Mouse (Mus musculus) lung, embryonic 16.5 days (tissue): ENCODE data around the gene Ahcy. TPM values are rescaled to one million over a fixed set of nuclear protein-coding genes. Genes with fewer than 3 reads are reported as not detected.
"Not testable (repeated sequence)": the region's sequence is repeated elsewhere in the genome, so short reads cannot be mapped to it uniquely, and the experiment has no call there.

Experiments
- ATAC-seq: fragments of 200-750 bp; cut with Nextera tagmentation; 2 replicates; pipeline ENCODE4 v1.8.0; 2017; ENCODE audit warnings: low read depth, mild to moderate bottlenecking, moderate library complexity
- H3K27ac ChIP-seq: fragments of 300-500 bp; sonication (generic); 2 replicates; pipeline ENCODE4 v1.5.1; 2014; ENCODE audit warnings: mild to moderate bottlenecking, control low read depth, low read length
- H3K27me3 ChIP-seq: fragments of 300-500 bp; sonication (generic); 2 replicates; pipeline ENCODE4 v1.6.1; 2014; ENCODE audit warnings: low read depth, low read length, mixed read lengths; ENCODE audit not compliant: control insufficient read depth, insufficient read depth
- H3K36me3 ChIP-seq: fragments of 300-500 bp; sonication (generic); 2 replicates; pipeline ENCODE4 v1.6.1; 2014; ENCODE audit warnings: low read length; ENCODE audit not compliant: control insufficient read depth, insufficient read depth
- H3K4me1 ChIP-seq: fragments of 300-500 bp; sonication (generic); replicated peaks from 2 replicates; pipeline ENCODE4 v1.6.1; 2014; ENCODE audit warnings: low read length, mixed read lengths; ENCODE audit not compliant: control insufficient read depth, insufficient read depth
- H3K4me2 ChIP-seq: fragments of 300-500 bp; sonication (generic); 2 replicates; pipeline ENCODE4 v1.6.1; 2014; ENCODE audit warnings: low read depth, low read length, control low read depth
- H3K4me3 ChIP-seq: fragments of 300-500 bp; sonication (generic); 2 replicates; pipeline ENCODE4 v1.5.1; 2014; ENCODE audit warnings: mild to moderate bottlenecking, low read length, control low read depth
- H3K9ac ChIP-seq: fragments of 300-500 bp; sonication (generic); 2 replicates; pipeline ENCODE4 v1.6.1; 2014; ENCODE audit warnings: low read length, control low read depth
- H3K9me3 ChIP-seq: fragments of 300-500 bp; sonication (generic); 2 replicates; pipeline ENCODE4 v1.6.1; 2016; ENCODE audit warnings: low read length; ENCODE audit not compliant: control insufficient read depth
- WGBS: fragments of 180-500 bp; shearing (Covaris S2); extraction: QIAGEN DNeasy Blood & Tissue Kit; methylation state at CpG from one replicate; pipeline ENCODE4 v1.1.7; 2014; 5-methylcytosine and 5-hydroxymethylcytosine counted together
- polyA plus RNA-seq: library from polyadenylated mRNA; unstranded; fragments of >200 nt; fragmentation: Nextera tagmentation; extraction: Ambion mirVana; gene quantifications from 2 replicates; pipeline ENCODE4 v1.2.1, GENCODE M21; 2015

Gene Ahcy
- polyA plus RNA-seq, 1 experiment from 2014 or later = 51.0 TPM

GRCm38 (mm10) chr2:155054672-155055071 lies 19.6 kb downstream of the Ahcy start:
- ATAC-seq = no peak
- WGBS = 74% methylated on average over 3 of the region's 3 CpGs
- H3K36me3 ChIP-seq = no peaks in the 10 kb centered on the region
- no peak overlapping the region for H3K4me3 ChIP-seq
- peaks cover 8% of the 10 kb centered on the region for H3K4me1 ChIP-seq
- H3K27me3 ChIP-seq = no peaks in the 10 kb centered on the region
- H3K9me3 ChIP-seq = no peaks in the 10 kb centered on the region
- no peak overlapping the region for H3K9ac ChIP-seq
- H3K4me2 ChIP-seq = no peak overlapping the region
- no peak overlapping the region for H3K27ac ChIP-seq

- not testable (repeated sequence) for H3K4me3 ChIP-seq, H3K27ac ChIP-seq, ATAC-seq, H3K27me3 ChIP-seq, H3K4me1 ChIP-seq, H3K9me3 ChIP-seq, H3K36me3 ChIP-seq, H3K9ac ChIP-seq, H3K4me2 ChIP-seq
- 88% methylated on average over 8 of the region's 8 CpGs for WGBS
Observed at GRCm38 (mm10) chr2:155053512-155053911, 20.8 kb downstream of the Ahcy start.

- no peaks in the 10 kb centered on the region for H3K27me3 ChIP-seq
- H3K4me1 ChIP-seq = peaks cover 8% of the 10 kb centered on the region
- H3K9ac ChIP-seq = no peak overlapping the region
- H3K36me3 ChIP-seq = no peaks in the 10 kb centered on the region
- no peak overlapping the region for H3K27ac ChIP-seq
- no peak overlapping the region for H3K4me2 ChIP-seq
- no peak for ATAC-seq
- H3K4me3 ChIP-seq = no peak overlapping the region
- 86% methylated on average over 2 of the region's 2 CpGs for WGBS
- no peaks in the 10 kb centered on the region for H3K9me3 ChIP-seq
Observed at GRCm38 (mm10) chr2:155052681-155053080, 21.6 kb downstream of the Ahcy start.

GRCm38 (mm10) chr2:155051622-155052351 lies 22.5 kb downstream of the Ahcy start:
- H3K9ac ChIP-seq = peak overlapping the region; percentile 74
- ATAC-seq = no peak
- peak overlapping the region; percentile 54 for H3K4me3 ChIP-seq
- no peaks in the 10 kb centered on the region for H3K9me3 ChIP-seq
- peak overlapping the region; percentile 97 for H3K4me2 ChIP-seq
- peaks cover 8% of the 10 kb centered on the region for H3K4me1 ChIP-seq
- 8% methylated on average over 9 of the region's 9 CpGs for WGBS
- H3K27me3 ChIP-seq = no peaks in the 10 kb centered on the region
- peak overlapping the region; percentile 90 for H3K27ac ChIP-seq
- no peaks in the 10 kb centered on the region for H3K36me3 ChIP-seq

GRCm38 (mm10) chr2:155050504-155051236 lies 23.6 kb downstream of the Ahcy start:
- peaks cover 8% of the 10 kb centered on the region for H3K4me1 ChIP-seq
- H3K27ac ChIP-seq = peak overlapping the region; percentile 90
- peak overlapping the region; percentile 54 for H3K4me3 ChIP-seq
- peak overlapping the region; percentile 97 for H3K4me2 ChIP-seq
- no peaks in the 10 kb centered on the region for H3K9me3 ChIP-seq
- no peaks in the 10 kb centered on the region for H3K27me3 ChIP-seq
- peak overlapping the region; percentile 74 for H3K9ac ChIP-seq
- ATAC-seq = peak; percentile 95
- WGBS = under 1% methylated on average over 45 of the region's 45 CpGs
- no peaks in the 10 kb centered on the region for H3K36me3 ChIP-seq

GRCm38 (mm10) chr2:155050108-155050503 lies 24.2 kb downstream of the Ahcy start:
- peak; percentile 17 for ATAC-seq
- H3K9me3 ChIP-seq = no peaks in the 10 kb centered on the region
- H3K4me1 ChIP-seq = peaks cover 8% of the 10 kb centered on the region
- H3K27ac ChIP-seq = peak overlapping the region; percentile 36; the same call in 1 of the 2 replicates
- H3K27me3 ChIP-seq = no peaks in the 10 kb centered on the region
- WGBS = 10% methylated on average over 5 of the region's 5 CpGs
- H3K36me3 ChIP-seq = no peaks in the 10 kb centered on the region
- peak overlapping the region; percentile 62 for H3K9ac ChIP-seq
- H3K4me3 ChIP-seq = peak overlapping the region; percentile 54
- peak overlapping the region; percentile 97 for H3K4me2 ChIP-seq

- ATAC-seq = no peak
- no peaks in the 10 kb centered on the region for H3K36me3 ChIP-seq
- no peaks in the 10 kb centered on the region for H3K27me3 ChIP-seq
- peaks cover 8% of the 10 kb centered on the region for H3K4me1 ChIP-seq
- no peaks in the 10 kb centered on the region for H3K9me3 ChIP-seq
- no peak overlapping the region for H3K4me3 ChIP-seq
- no peak overlapping the region for H3K9ac ChIP-seq
- no peak overlapping the region for H3K4me2 ChIP-seq
- H3K27ac ChIP-seq = no peak overlapping the region
- 59% methylated on average over 7 of the region's 7 CpGs for WGBS
Observed at GRCm38 (mm10) chr2:155047452-155048178, 26.7 kb downstream of the Ahcy start.

GRCm38 (mm10) chr2:155046803-155047202 lies 27.5 kb downstream of the Ahcy start:
- Histone ChIP-seq H3K9me3 (no peaks in the 10 kb centered on the region), H3K4me3 (no peak overlapping the region), H3K4me2 (no peak overlapping the region), H3K36me3 (no peaks in the 10 kb centered on the region), H3K27me3 (no peaks in the 10 kb centered on the region), H3K9ac (no peak overlapping the region), H3K4me1 (peaks cover 8% of the 10 kb centered on the region), H3K27ac (no peak overlapping the region)
- ATAC-seq = no peak
- WGBS = 80% methylated on average over 2 of the region's 2 CpGs

GRCm38 (mm10) chr2:155045075-155045474 lies 29.2 kb downstream of the Ahcy start:
- Histone ChIP-seq H3K4me2 (no peak overlapping the region), H3K4me3 (no peak overlapping the region), H3K27me3 (no peaks in the 10 kb centered on the region), H3K4me1 (peaks cover 2% of the 10 kb centered on the region; the same call in 1 of the 2 replicates), H3K36me3 (no peaks in the 10 kb centered on the region), H3K27ac (no peak overlapping the region), H3K9ac (no peak overlapping the region), H3K9me3 (no peaks in the 10 kb centered on the region)
- WGBS = 59% methylated on average over 3 of the region's 3 CpGs
- ATAC-seq = no peak
